Mouse (Mus musculus) testis, postnatal 10 days (tissue): ENCODE data around the gene Arrdc2.

ENCODE experiments used
- DNase-seq: peaks from one replicate; pipeline ENCODE4 v3.0.0; 2021; ENCODE audit warnings: low spot score

The Arrdc2 gene

GRCm38 (mm10) chr8:70864712-70865221, 25.2 kb upstream of the Arrdc2 start:
- DNase-seq, result no peak

- DNase-seq, result no peak
Measured at GRCm38 (mm10) chr8:70863956-70864711, 24.6 kb upstream of the Arrdc2 start.

- no peak for DNase-seq
Measured at GRCm38 (mm10) chr8:70862824-70863641, 23.5 kb upstream of the Arrdc2 start, which contains the start of gene Kcnn1. Gene Kcnn1 (minus strand): TSS chr8:70863258.

DNA sequence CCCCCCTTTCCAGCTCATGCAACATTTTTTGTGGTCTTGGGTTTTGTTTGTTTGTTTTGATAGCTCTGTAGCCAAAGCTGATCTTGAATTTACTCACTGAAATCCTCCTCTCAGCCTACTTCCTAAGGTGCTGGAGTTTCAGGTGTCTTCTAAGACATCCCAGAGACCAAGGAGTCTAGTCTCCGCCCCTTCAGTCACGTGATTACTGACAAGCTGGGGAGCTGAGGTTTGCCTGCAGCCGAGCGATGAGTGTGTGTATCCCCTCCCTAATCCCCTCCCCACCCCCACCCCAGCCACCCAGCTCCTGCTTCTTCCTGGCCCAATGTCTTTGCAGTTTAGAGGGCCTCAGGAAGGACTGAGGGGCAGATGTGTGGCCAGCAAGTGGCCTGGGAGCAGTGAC, 18.0 kb upstream of the Arrdc2 start:
- DNase-seq, result no peak

DNA sequence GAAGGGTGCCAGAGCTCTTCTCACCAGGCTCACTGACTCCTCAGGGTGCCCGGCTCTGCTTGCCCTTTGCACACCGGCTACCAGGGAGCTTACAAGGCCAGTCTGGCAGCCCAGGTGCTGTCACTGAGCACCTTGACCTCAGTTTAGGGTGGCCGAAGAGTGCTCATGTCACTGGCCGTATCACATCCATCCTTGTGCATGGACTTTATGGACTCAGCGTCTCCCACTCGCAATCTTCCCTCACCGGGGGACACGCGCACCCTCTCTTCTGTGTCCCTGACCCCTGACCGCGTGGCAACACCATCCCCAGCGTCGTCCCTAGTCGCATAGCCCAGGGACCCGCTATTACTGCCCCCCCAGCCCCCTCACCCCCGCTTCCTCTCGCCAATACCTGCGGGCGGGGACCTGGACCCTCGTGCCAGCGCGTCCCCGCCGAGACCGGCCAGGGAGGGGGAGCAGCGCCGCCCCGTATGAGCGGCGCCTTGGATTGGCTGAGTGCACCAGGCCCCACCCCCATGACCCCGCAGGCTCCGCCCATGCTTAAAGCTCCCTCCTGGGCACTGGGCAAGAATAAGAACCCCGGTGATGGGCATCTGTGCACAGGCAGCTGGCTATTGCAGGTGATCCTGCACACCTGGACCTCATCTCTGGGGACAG, 17.1 kb upstream of the Arrdc2 start:
- DNase-seq, result peak; percentile 85

GRCm38 (mm10) chr8:70856028-70856427, 16.5 kb upstream of the Arrdc2 start:
- DNase-seq, result no peak

- DNase-seq, result no peak
Measured at GRCm38 (mm10) chr8:70853863-70854262, 14.3 kb upstream of the Arrdc2 start.

DNA sequence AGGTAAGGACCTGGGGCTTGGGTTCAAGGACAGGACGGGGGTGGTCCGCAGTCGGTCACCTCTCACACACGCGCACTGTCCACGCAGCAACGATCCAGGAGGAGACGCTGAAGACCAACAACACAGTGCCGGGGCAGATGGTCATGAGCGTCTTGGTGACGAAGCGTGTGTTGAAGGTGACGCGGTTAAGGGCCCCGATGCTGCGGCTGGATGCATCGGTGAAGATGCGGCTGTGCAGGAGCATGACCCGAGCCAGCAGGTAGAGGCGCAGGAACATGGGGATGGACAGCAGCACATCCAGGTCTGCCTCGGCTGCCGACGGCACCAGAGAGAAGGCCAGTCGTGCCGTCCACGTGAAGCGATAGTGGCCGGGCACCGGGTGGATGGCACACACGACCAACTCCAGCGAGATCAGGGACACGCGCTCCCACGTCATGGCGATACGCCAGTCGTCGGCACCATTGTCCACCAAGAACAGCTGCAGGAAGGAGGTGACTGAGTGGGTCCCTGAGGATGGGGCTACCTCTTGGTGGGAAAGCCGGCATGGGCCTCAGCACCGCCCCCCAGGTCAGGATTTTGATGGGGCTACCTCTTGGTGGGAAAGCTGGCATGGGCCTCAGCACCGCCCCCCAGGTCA, 13.2 kb upstream of the Arrdc2 start:
- DNase-seq, result no peak

- no peak for DNase-seq
Measured at GRCm38 (mm10) chr8:70851837-70852236, 12.3 kb upstream of the Arrdc2 start.

DNA sequence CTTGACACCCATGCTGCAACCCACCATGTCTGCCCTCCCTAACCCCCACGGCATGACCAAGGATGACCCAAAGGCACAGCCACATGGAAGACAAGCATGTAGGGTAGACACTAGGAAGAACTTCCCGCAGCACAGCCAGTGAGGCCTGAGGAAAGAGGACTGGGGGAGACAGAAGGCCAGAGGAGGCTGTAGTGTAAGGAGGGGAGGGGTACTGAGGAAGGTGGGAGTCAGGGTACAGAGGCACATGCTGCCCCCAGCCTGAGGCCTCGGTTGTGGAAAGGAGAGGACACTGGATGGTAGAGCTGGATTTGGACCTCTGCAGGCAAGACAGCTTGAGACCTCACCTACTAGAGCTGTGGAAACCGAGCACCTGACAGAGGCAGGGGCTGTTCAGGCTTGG, 11.4 kb upstream of the Arrdc2 start:
- no peak for DNase-seq

DNA sequence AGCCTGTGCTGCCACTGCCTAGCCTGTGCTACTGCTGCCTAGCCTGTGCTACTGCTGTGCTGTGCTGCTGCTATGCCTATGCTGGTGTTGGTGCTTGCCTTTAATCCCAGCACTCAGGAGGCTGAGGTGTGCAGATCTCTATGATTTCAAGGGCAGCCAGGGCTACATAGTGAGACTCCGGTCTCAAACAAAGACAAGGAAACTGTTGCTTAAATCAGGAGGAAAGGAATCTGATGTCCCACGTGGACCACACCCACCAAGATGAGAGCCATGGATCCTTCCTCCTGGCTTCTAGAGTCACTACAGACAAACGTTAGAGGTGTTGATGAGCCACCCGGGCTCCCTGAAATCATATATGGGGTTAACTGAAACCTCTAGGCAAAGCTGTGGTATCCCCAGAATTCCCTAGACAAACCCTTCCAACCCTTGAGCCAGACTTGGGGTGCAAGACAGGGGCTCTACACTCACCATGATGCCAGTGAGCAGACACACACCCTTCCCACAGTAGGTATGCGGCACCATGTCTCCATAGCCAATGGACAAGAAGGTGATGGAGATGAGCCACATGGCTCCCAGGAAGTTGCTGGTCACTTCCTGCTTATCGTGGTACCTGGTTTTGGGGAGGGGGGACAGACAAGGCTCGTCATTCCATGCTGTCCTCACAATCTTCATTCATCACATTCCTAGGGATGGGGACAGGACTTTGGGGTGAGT, 10.8 kb upstream of the Arrdc2 start:
- no peak for DNase-seq

DNA sequence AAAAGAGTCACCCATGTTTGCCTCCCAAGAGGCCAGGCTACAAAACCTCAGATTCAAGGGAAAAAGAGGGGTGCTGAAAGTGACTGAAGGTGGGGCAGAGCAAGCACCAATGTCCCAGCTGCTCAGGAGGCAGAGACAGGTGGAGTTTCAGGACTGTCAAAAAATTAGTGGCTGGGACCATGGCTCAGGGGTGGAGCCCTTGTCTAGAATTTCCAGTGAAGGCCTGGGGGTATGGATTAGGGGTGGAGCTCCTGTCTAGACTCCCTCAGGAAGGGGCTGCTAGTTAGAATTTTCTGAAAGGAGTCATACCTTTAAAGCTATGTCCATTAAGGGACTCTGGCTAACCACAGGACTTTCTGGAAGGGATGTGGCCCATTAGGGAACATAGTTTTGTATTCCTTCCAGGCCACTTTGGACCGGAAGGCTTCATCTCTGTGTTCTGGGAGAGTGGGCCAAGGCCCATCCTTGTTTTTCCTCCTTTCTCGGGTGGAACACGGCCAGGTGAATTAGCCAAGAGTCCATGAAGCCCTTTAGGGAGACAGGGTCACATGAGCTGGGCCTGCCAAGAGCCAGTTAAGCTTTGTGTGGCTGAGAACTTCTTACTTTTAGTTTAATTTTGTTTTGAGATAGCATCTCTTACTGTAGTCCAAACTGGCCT, 9.9 kb upstream of the Arrdc2 start:
- no peak for DNase-seq

GRCm38 (mm10) chr8:70846371-70847154, 7.0 kb upstream of the Arrdc2 start:
- no peak for DNase-seq

DNA sequence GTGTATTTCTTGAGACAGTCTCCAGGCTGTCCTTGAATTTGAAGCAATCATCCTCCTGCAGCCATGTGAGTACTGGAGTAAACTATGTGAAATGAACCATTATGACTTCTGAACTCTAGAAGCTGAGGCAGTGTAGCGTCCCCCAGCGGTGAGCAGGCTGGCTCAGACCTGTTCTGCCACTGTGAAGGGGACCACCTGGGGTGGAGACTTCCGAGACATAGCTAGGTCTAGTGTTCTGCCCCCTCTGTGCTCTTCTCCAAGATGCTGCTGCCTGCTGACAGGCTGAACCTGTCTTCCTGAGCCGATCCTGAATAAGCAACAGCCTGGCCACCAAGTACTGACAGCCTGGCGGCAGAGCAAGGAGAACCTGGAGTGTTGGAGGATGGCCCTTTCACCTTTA, 5.6 kb upstream of the Arrdc2 start:
- no peak for DNase-seq

DNA sequence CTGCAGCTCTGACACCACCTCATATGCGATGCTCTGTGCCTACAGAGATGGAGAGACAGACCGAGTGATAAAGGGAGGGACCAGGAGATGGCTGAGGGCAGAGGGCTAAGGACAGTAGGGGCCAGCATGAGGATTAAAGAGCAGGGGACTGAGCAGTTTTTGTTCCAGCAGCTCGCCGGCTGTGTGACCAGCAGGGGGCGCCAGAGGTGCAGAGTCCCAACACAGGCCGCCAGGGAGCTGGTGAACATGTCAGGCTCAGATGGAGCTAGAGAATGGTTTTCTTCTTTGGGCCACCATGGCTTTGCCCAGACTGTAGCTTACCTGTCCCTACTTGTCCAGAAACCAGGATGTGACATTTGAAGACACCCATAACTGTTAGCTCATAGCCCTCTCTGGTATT, 5.0 kb upstream of the Arrdc2 start:
- DNase-seq, result peak; percentile 97

DNA sequence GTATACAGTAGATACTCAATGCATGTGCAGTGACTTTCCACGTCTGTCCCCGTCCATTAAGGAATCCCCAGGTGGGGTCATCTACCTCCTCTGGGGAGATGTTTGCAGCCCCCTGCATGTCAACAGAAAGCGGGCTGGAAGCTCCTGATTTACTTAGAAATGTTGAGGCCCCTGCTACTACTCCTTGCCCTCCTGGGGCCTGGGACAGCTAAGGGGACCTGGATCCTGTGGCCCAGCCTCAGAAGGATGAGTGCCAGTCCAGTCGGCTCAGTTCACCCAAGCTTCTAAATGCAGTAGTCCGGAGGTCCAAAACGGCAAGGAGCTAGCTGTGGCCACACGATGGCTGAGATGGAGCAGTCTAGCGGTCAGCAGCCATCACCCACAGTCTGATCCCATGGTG, 4.4 kb upstream of the Arrdc2 start:
- no peak for DNase-seq

GRCm38 (mm10) chr8:70843214-70843773, 3.8 kb upstream of the Arrdc2 start:
- DNase-seq, result no peak

DNA sequence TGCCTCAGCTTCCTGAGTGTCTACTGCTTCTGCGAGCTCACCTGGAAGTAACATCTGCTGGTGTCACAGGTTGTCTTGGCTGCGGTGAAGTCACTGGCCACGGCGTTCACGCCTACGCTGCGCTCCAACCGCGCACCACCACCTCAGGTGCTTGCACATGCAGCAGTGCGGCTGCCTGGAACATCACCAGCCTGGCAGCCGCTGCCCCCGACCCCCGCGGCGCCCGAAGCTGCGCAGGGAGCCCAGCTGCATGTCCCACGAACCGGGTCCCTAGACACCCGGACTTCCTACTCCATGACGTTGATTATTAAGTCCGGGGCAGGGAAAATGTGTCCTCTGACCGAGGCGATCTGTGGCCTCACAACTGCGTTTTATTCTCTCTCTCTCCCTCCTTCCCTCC, 3.0 kb upstream of the Arrdc2 start:
- no peak for DNase-seq

DNA sequence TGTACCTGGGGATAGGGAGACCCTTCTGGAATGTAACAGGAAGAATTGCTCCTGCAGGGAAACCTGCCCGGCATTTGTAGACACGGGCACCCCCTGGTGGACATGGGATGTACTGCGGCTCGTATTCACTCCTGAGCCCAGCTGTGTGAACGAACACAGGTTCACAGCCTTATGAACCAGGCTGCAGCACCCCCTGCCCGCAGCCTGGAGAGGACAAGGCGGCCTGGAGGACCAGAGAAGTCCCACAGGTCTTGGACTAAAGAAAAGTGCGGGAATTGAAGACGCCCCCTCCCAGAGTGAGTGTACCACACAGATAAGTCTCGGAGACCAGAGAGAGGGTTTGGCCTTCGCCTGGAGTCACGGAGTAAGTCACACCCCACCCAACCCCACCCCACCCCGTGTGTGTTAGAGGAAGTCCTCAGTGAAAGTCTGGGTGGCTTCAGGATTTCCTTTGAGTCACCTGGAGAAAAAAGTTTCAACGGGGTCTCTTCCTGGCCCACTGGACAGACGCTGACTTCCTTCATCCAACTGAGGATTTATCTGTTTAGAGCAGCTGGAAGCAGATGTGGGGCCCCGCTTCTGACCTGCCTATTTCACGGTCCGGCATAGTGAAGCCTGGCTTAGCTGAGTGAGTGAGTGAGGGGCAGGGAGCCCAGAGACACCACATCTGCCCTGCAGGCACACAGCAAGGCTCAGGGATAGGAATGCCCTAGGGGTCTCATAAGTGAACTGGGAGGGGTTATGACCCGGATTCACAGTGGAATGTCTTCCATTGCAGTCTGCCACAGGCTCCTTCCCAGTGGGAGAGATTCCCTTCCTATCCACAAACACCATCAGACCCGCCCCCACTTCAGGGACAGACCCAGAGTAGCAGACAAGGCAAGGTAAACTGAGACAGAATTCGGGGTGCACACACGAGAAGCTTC, 1.9 kb upstream of the Arrdc2 start:
- peak; percentile 96 for DNase-seq
